In the genomic region with DNA sequence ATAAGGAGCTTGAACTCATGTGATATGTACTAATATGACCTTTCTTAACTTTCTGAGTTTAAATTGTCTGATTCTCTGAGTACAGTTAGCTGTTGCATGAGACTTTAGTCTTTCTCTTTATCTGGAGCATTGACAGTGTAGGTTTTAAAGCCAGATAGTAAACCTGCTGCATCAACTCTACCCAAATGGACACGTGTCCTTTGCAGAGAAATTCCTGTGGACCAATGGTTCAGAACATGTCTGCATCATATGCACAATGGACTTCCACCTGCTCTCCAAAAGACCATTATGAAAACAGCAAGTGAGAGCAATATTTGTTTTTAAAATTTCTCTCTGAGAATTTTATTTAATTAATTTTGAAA, we compare ENCODE assay signal across 26 mouse cellular contexts. TPM values are rescaled to one million over a fixed set of nuclear protein-coding genes. Genes with fewer than 3 reads are reported as not detected.
"Had no signal": no experiment of that assay in that cellular context is flagged by ENCODE, and none has a peak within 500 bp of the region (broad histone marks: within the 10 kb centered on the region; RNA-seq: fewer than 3 reads in every experiment).

No protein-coding gene starts in this region.

- DNase-seq: lung, adult 18-20 months; lung, embryonic 14.5 days; lung, postnatal 10 days; lung, postnatal 4 days; midbrain, embryonic 14.5 days; retina, postnatal 1 day; right cerebral cortex, adult 18-20 months; right cerebral cortex, postnatal 25 days; right cerebral cortex, postnatal 4 days; spleen, adult 18-20 months; thymus, adult 18-20 months; thymus, postnatal 25 days; thymus, postnatal 4 days had no signal

- H3K9ac ChIP-seq: lung, embryonic 14.5 days; midbrain, embryonic 12.5 days; neural tube, embryonic 13.5 days; neural tube, embryonic 15.5 days had no signal

- H3K4me3 ChIP-seq: midbrain, embryonic 10.5 days; midbrain, embryonic 12.5 days; myocyte; neural tube, embryonic 13.5 days; neural tube, embryonic 15.5 days had no signal

- H3K27ac ChIP-seq: midbrain, embryonic 10.5 days; midbrain, embryonic 12.5 days; neural tube, embryonic 13.5 days; neural tube, embryonic 15.5 days had no signal

- ATAC-seq: midbrain, embryonic 16.5 days had no signal

- H3K4me2 ChIP-seq: lung, embryonic 14.5 days; midbrain, embryonic 12.5 days; neural tube, embryonic 13.5 days; neural tube, embryonic 15.5 days had no signal

- H3K36me3 ChIP-seq: midbrain, embryonic 10.5 days; midbrain, embryonic 12.5 days; neural tube, embryonic 13.5 days; neural tube, embryonic 15.5 days had no signal

- H3K27me3 ChIP-seq: midbrain, embryonic 12.5 days; neural tube, embryonic 13.5 days; neural tube, embryonic 15.5 days had no signal

- H3K9me3 ChIP-seq: midbrain, embryonic 10.5 days; midbrain, embryonic 12.5 days; neural tube, embryonic 13.5 days; neural tube, embryonic 15.5 days had no signal

- H3K4me1 ChIP-seq: midbrain, embryonic 10.5 days; midbrain, embryonic 12.5 days; neural tube, embryonic 13.5 days; neural tube, embryonic 15.5 days had no signal

RNA-seq across cellular contexts. Expression of a gene that starts 36.5 kb away (rescaled TPM):
- polyA plus RNA-seq: lung, embryonic 14.5 days; lung, embryonic 16.5 days; midbrain, embryonic 10.5 days; midbrain, embryonic 12.5 days; midbrain, embryonic 14.5 days; midbrain, embryonic 16.5 days; myocyte; neural tube, embryonic 11.5 days; neural tube, embryonic 13.5 days; neural tube, embryonic 15.5 days; thymus, postnatal 0 days; urinary bladder, adult 2 months had no signal

RNA-seq across cellular contexts. Expression of a gene that starts 50.5 kb away (rescaled TPM):
- polyA plus RNA-seq: lung, embryonic 14.5 days; lung, embryonic 16.5 days; midbrain, embryonic 10.5 days; midbrain, embryonic 12.5 days; midbrain, embryonic 14.5 days; midbrain, embryonic 16.5 days; myocyte; neural tube, embryonic 11.5 days; neural tube, embryonic 13.5 days; neural tube, embryonic 15.5 days; small intestine, adult 2 months; stomach, embryonic 14.5 days; stomach, embryonic 16.5 days; thymus, postnatal 0 days; urinary bladder, adult 2 months had no signal
